Mouse (Mus musculus): Measurements from ENCODE around the gene Card10.

- TF ChIP-seq POLR2A (IDR thresholded peaks at IDR 0.05; ENCODE audit: borderline replicate concordance, insufficient read depth, low read length) (no peak), CTCF (IDR thresholded peaks at IDR 0.05; ENCODE audit: borderline replicate concordance, insufficient read depth, low read depth, low read length) (no peak)
These were observed 30.0 kb downstream of the Card10 start for GRCm38 (mm10) chr15:78772856-78773255.

Measured in cerebellum, adult 2 months (tissue).